Mouse (Mus musculus) thymus, postnatal 4 days (tissue): Measurements from ENCODE around the gene Exosc10.

ENCODE experiments used
- DNase-seq: peaks from one replicate; pipeline ENCODE4 v3.0.0; 2021

Gene Exosc10

GRCm38 (mm10) chr4:148573222-148573621 is 15.0 kb downstream of the Exosc10 start:
- DNase-seq: no peak

GRCm38 (mm10) chr4:148580765-148581164 is 22.5 kb downstream of the Exosc10 start:
- DNase-seq: no peak

GRCm38 (mm10) chr4:148581422-148581821 is 23.2 kb downstream of the Exosc10 start:
- DNase-seq: no peak

GRCm38 (mm10) chr4:148583257-148583656 is 25.0 kb downstream of the Exosc10 start:
- no peak for DNase-seq

- no peak for DNase-seq
These were observed 28.4 kb downstream of the Exosc10 start for GRCm38 (mm10) chr4:148586648-148587047.

GRCm38 (mm10) chr4:148588793-148589192 is 30.6 kb downstream of the Exosc10 start:
- DNase-seq: no peak

- DNase-seq: no peak
These were observed 31.3 kb downstream of the Exosc10 start for GRCm38 (mm10) chr4:148589565-148589964.

GRCm38 (mm10) chr4:148590421-148591170 is 32.4 kb downstream of the Exosc10 start:
- DNase-seq: no peak

- peak; percentile 98 for DNase-seq
These were observed 33.0 kb downstream of the Exosc10 start, which contains the start of gene Srm for GRCm38 (mm10) chr4:148591171-148591630. Srm (plus strand) TSS chr4:148591503.

- DNase-seq: no peak
These were observed 33.6 kb downstream of the Exosc10 start for GRCm38 (mm10) chr4:148591637-148592380.

- no peak for DNase-seq
These were observed 35.8 kb downstream of the Exosc10 start for GRCm38 (mm10) chr4:148593996-148594395.

GRCm38 (mm10) chr4:148595916-148596315 is 37.7 kb downstream of the Exosc10 start:
- no peak for DNase-seq

GRCm38 (mm10) chr4:148596731-148597130 is 38.5 kb downstream of the Exosc10 start:
- no peak for DNase-seq

- no peak for DNase-seq
These were observed 40.6 kb downstream of the Exosc10 start for GRCm38 (mm10) chr4:148598826-148599225.

GRCm38 (mm10) chr4:148600316-148600715 is 42.1 kb downstream of the Exosc10 start:
- DNase-seq: no peak

- DNase-seq: no peak
These were observed 43.6 kb downstream of the Exosc10 start for GRCm38 (mm10) chr4:148601871-148602270.

- no peak for DNase-seq
These were observed 44.3 kb downstream of the Exosc10 start, which contains the start of gene Masp2 for GRCm38 (mm10) chr4:148602357-148603120. Masp2 (plus strand) TSS chr4:148602554.

GRCm38 (mm10) chr4:148603376-148604139 is 45.3 kb downstream of the Exosc10 start:
- no peak for DNase-seq

- DNase-seq: no peak
These were observed 45.9 kb downstream of the Exosc10 start for GRCm38 (mm10) chr4:148604141-148604540.

GRCm38 (mm10) chr4:148604541-148605165 is 46.4 kb downstream of the Exosc10 start:
- peak; percentile 86 for DNase-seq

GRCm38 (mm10) chr4:148607758-148608157 is 49.5 kb downstream of the Exosc10 start:
- peak; percentile 94 for DNase-seq

- DNase-seq: no peak
These were observed 51.6 kb downstream of the Exosc10 start for GRCm38 (mm10) chr4:148609805-148610204.
